Mouse (Mus musculus) midbrain, embryonic 16.5 days (tissue): Measurements from ENCODE around the gene Frrs1. TPM values are rescaled to one million over a fixed set of nuclear protein-coding genes. Genes with fewer than 3 reads are reported as not detected.

ENCODE experiments used
- polyA plus RNA-seq: library from polyadenylated mRNA; unstranded; fragments of >200 nt; fragmentation: Nextera tagmentation; extraction: Ambion mirVana; gene quantifications from 2 replicates; pipeline ENCODE4 v1.2.1, GENCODE M21; 2015

The Frrs1 gene
- polyA plus RNA-seq, 1 experiment from 2014 or later: 7.6 TPM

Other genes with a start within 250 kb of the Frrs1 start
- gene Trmt13, start 244.9 kb upstream of the Frrs1 start, polyA plus RNA-seq: 29.3 and 31.8 TPM in 2 replicates
- gene Mfsd14a, start 196.8 kb upstream of the Frrs1 start, polyA plus RNA-seq: 68.3 and 69.8 TPM in 2 replicates
- gene Gm43191, start 178.2 kb upstream of the Frrs1 start, polyA plus RNA-seq: not detected in 2 replicates
- gene Slc35a3, start 146.6 kb upstream of the Frrs1 start, polyA plus RNA-seq: 8.2 and 8.8 TPM in 2 replicates
- gene Agl, start 51.3 kb upstream of the Frrs1 start, polyA plus RNA-seq: 12.6 and 14.5 TPM in 2 replicates
- gene 4930455H04Rik, start 108.8 kb downstream of the Frrs1 start, polyA plus RNA-seq: not detected in 2 replicates
- 8.8 and 9.2 TPM in 2 replicates for gene Palmd, start 109.5 kb downstream of the Frrs1 start, polyA plus RNA-seq